Mouse (Mus musculus): ENCODE measurements at regions not wholly inside any gene's neighbourhood (a gene's known extent, or its start where the extent isn't known, plus 50 kb on each side); places are given as distances from the start of the nearest gene placed in this dataset.
A peak's percentile ranks its signal among the peaks of the same experiment; 100 is the strongest.

GRCm38 (mm10) chr1:186909518-186910105 lies 57.6 kb upstream of the D1Pas1 start:
- DNase-seq (ENCODE audit: low read depth, low spot score) = no peak

GRCm38 (mm10) chr1:186909073-186909472 lies 58.1 kb upstream of the D1Pas1 start:
- DNase-seq (ENCODE audit: low read depth, low spot score) = no peak

GRCm38 (mm10) chr1:186907409-186908170 lies 59.6 kb upstream of the D1Pas1 start:
- DNase-seq (ENCODE audit: low read depth, low spot score) = no peak

- no peak for DNase-seq (ENCODE audit: low read depth, low spot score)
Measured at GRCm38 (mm10) chr1:186905942-186906341, 61.3 kb upstream of the D1Pas1 start.

- DNase-seq (ENCODE audit: low read depth, low spot score) = no peak
Measured at GRCm38 (mm10) chr1:186901548-186901947, 65.7 kb upstream of the D1Pas1 start.

GRCm38 (mm10) chr1:186898203-186898602 lies 69.0 kb upstream of the D1Pas1 start:
- no peak for DNase-seq (ENCODE audit: low read depth, low spot score)

GRCm38 (mm10) chr1:186889584-186889852 lies 77.7 kb upstream of the D1Pas1 start:
- no peak for DNase-seq (ENCODE audit: low read depth, low spot score)

- DNase-seq (ENCODE audit: low read depth, low spot score) = no peak
Measured at GRCm38 (mm10) chr1:186888767-186889583, 78.2 kb upstream of the D1Pas1 start.

GRCm38 (mm10) chr1:186887127-186887526 lies 80.1 kb upstream of the D1Pas1 start:
- DNase-seq (ENCODE audit: low read depth, low spot score) = no peak

GRCm38 (mm10) chr1:186880391-186880790 lies 86.8 kb upstream of the D1Pas1 start:
- DNase-seq (ENCODE audit: low read depth, low spot score) = no peak

GRCm38 (mm10) chr1:186860608-186861444 lies 106.4 kb upstream of the D1Pas1 start:
- DNase-seq (ENCODE audit: low read depth, low spot score) = no peak

GRCm38 (mm10) chr1:186858285-186858684 lies 108.9 kb upstream of the D1Pas1 start:
- DNase-seq (ENCODE audit: low read depth, low spot score) = no peak

GRCm38 (mm10) chr1:186855474-186856036 lies 106.4 kb upstream of the Rrp15 start:
- no peak for DNase-seq (ENCODE audit: low read depth, low spot score)

- no peak for DNase-seq (ENCODE audit: low read depth, low spot score)
Measured at GRCm38 (mm10) chr1:186845256-186845655, 96.1 kb upstream of the Rrp15 start.

- peak; percentile 7 for DNase-seq (ENCODE audit: low read depth, low spot score)
Measured at GRCm38 (mm10) chr1:186833896-186834800, 85.0 kb upstream of the Rrp15 start.

GRCm38 (mm10) chr1:186833441-186833895 lies 84.3 kb upstream of the Rrp15 start:
- peak; percentile 4 for DNase-seq (ENCODE audit: low read depth, low spot score)

GRCm38 (mm10) chr1:186827773-186828172 lies 78.6 kb upstream of the Rrp15 start:
- DNase-seq (ENCODE audit: low read depth, low spot score) = no peak

- DNase-seq (ENCODE audit: low read depth, low spot score) = no peak
Measured at GRCm38 (mm10) chr1:186808192-186808960, 59.2 kb upstream of the Rrp15 start.

- no peak for DNase-seq (ENCODE audit: low read depth, low spot score)
Measured at GRCm38 (mm10) chr1:186804451-186804850, 55.3 kb upstream of the Rrp15 start.
